Mouse (Mus musculus) heart, postnatal 0 days (tissue): Measurements from ENCODE around the gene Wnt3. TPM values are rescaled to one million over a fixed set of nuclear protein-coding genes. Genes with fewer than 3 reads are reported as not detected.
A peak's percentile ranks its signal among the peaks of the same experiment; 100 is the strongest.

Source experiments
- ATAC-seq: fragments of 200-750 bp; cut with Nextera tagmentation; 2 replicates; pipeline ENCODE4 v1.8.0; 2017; ENCODE audit warnings: low read depth, moderate number of reproducible peaks, moderate library complexity; ENCODE audit not compliant: insufficient read depth
- DNase-seq: peaks from one replicate; pipeline ENCODE4 v3.0.0-alpha.2; 2016; ENCODE audit warnings: low spot score
- H3K27ac ChIP-seq: fragments of 300-500 bp; sonication (generic); 2 replicates; pipeline ENCODE4 v1.5.1; 2014; ENCODE audit warnings: low read depth, mild to moderate bottlenecking
- H3K27me3 ChIP-seq: fragments of 300-500 bp; sonication (generic); 2 replicates; pipeline ENCODE4 v1.6.1; 2014; ENCODE audit warnings: low read length, mixed read lengths; ENCODE audit not compliant: control insufficient read depth, insufficient read depth
- H3K36me3 ChIP-seq: fragments of 300-500 bp; sonication (generic); replicated peaks from 2 replicates; pipeline ENCODE4 v1.6.1; 2014; ENCODE audit warnings: low read length, mixed read lengths; ENCODE audit not compliant: control insufficient read depth, insufficient read depth
- H3K4me1 ChIP-seq: fragments of 300-500 bp; sonication (generic); 2 replicates; pipeline ENCODE4 v1.6.1; 2014; ENCODE audit warnings: antibody characterized with exemption; ENCODE audit not compliant: control insufficient read depth, insufficient read depth
- H3K4me2 ChIP-seq: fragments of 300-500 bp; sonication (generic); 2 replicates; pipeline ENCODE4 v1.6.1; 2014; ENCODE audit warnings: low read depth, mild to moderate bottlenecking, low read length, moderate library complexity
- H3K4me3 ChIP-seq: fragments of 300-500 bp; sonication (generic); 2 replicates; pipeline ENCODE4 v1.5.1; 2014; ENCODE audit warnings: low read depth, low read length
- H3K9ac ChIP-seq: fragments of 300-500 bp; sonication (generic); replicated peaks from 2 replicates; pipeline ENCODE4 v1.6.1; 2014; ENCODE audit warnings: low read depth, low read length, mixed read lengths
- H3K9me3 ChIP-seq: fragments of 300-500 bp; sonication (generic); replicated peaks from 2 replicates; pipeline ENCODE4 v1.6.1; 2016; ENCODE audit warnings: low read length; ENCODE audit not compliant: control insufficient read depth
- CTCF ChIP-seq: IDR thresholded peaks from 2 replicates; pipeline ENCODE4 v1.5.1; 2016; ENCODE audit warnings: antibody characterized with exemption, control low read depth, low read depth
- EP300 ChIP-seq: IDR thresholded peaks from 2 replicates; pipeline ENCODE4 v1.6.1; 2016; ENCODE audit warnings: antibody characterized with exemption, low read depth
- WGBS: fragments of 180-500 bp; shearing (Covaris S2); extraction: QIAGEN DNeasy Blood & Tissue Kit; methylation state at CpG from one replicate; pipeline ENCODE4 v1.1.7; 2014; 5-methylcytosine and 5-hydroxymethylcytosine counted together
- polyA plus RNA-seq: library from polyadenylated mRNA; unstranded; fragments of >200 nt; fragmentation: Nextera tagmentation; extraction: Ambion mirVana; gene quantifications from 2 replicates; pipeline ENCODE4 v1.2.1, GENCODE M21; 2015
- total RNA-seq: library from RNA; depleted of rRNA; stranded (reverse); fragments of >200 nt; gene quantifications from 2 replicates; pipeline ENCODE4 v1.2.3, GENCODE M21; 2014; ENCODE audit warnings: low replicate concordance

The Wnt3 gene
- total and polyA plus RNA-seq, 2 experiments from 2014 or later: not detected

GRCm38 (mm10) chr11:103808771-103809610, 35.0 kb downstream of the Wnt3 start:
- Histone ChIP-seq H3K36me3 (no peaks in the 10 kb centered on the region), H3K4me2 (peak overlapping the region; percentile 88), H3K27ac (no peak overlapping the region), H3K4me3 (peak overlapping the region; percentile 50), H3K4me1 (no peaks in the 10 kb centered on the region), H3K9me3 (0 out of 2 replicates have a peak, but pooled peaks cover 7% of the 10 kb centered on the region), H3K27me3 (peaks cover 69% of the 10 kb centered on the region), H3K9ac (no peak overlapping the region)
- DNase-seq (no peak), ATAC-seq (no peak)
- 8% methylated on average over 29 of the region's 29 CpGs for WGBS
- TF ChIP-seq CTCF (no peak), EP300 (no peak)

- H3K4me3 ChIP-seq: peak overlapping the region; percentile 50
- ATAC-seq (peak; percentile 22; the same call in 1 of the 2 replicates), DNase-seq (no peak)
- no peak for TF ChIP-seq EP300
- TF ChIP-seq CTCF: no peak
- no peaks in the 10 kb centered on the region for H3K36me3 ChIP-seq
- H3K27ac ChIP-seq: no peak overlapping the region
- no peaks in the 10 kb centered on the region for H3K4me1 ChIP-seq
- peak overlapping the region; percentile 32; the same call in 1 of the 2 replicates for H3K9ac ChIP-seq
- under 1% methylated on average over 76 of the region's 107 CpGs for WGBS
- peak overlapping the region; percentile 88 for H3K4me2 ChIP-seq
- H3K27me3 ChIP-seq: peaks cover 64% of the 10 kb centered on the region
- H3K9me3 ChIP-seq: 0 out of 2 replicates have a peak, but pooled peaks cover 7% of the 10 kb centered on the region
Observed at GRCm38 (mm10) chr11:103809611-103810598, 36.0 kb downstream of the Wnt3 start.

- Histone ChIP-seq H3K4me3 (peak overlapping the region; percentile 50), H3K4me1 (no peaks in the 10 kb centered on the region), H3K4me2 (peak overlapping the region; percentile 88), H3K27ac (no peak overlapping the region), H3K27me3 (peaks cover 66% of the 10 kb centered on the region), H3K36me3 (no peaks in the 10 kb centered on the region), H3K9me3 (0 out of 2 replicates have a peak, but pooled peaks cover 1% of the 10 kb centered on the region), H3K9ac (no peak overlapping the region)
- ATAC-seq: no peak
- 22% methylated on average over 12 of the region's 12 CpGs for WGBS
- TF ChIP-seq CTCF (no peak), EP300 (no peak)
- no peak for DNase-seq
Observed at GRCm38 (mm10) chr11:103810631-103811030, 36.7 kb downstream of the Wnt3 start.

GRCm38 (mm10) chr11:103811246-103811645, 37.3 kb downstream of the Wnt3 start:
- TF ChIP-seq EP300: no peak
- TF ChIP-seq CTCF: no peak
- ATAC-seq (no peak), DNase-seq (no peak)
- no peak overlapping the region for H3K9ac ChIP-seq
- WGBS: 86% methylated on average over 25 of the region's 25 CpGs
- H3K27me3 ChIP-seq: peaks cover 69% of the 10 kb centered on the region
- H3K36me3 ChIP-seq: no peaks in the 10 kb centered on the region
- no peak overlapping the region for H3K4me3 ChIP-seq
- H3K27ac ChIP-seq: no peak overlapping the region
- H3K9me3 ChIP-seq: no peaks in the 10 kb centered on the region
- no peaks in the 10 kb centered on the region for H3K4me1 ChIP-seq
- H3K4me2 ChIP-seq: no peak overlapping the region

- 17% methylated on average over 3 of the region's 3 CpGs for WGBS
- peaks cover 56% of the 10 kb centered on the region for H3K27me3 ChIP-seq
- no peak for ATAC-seq
- H3K36me3 ChIP-seq: no peaks in the 10 kb centered on the region
- H3K4me3 ChIP-seq: no peak overlapping the region
- H3K4me1 ChIP-seq: no peaks in the 10 kb centered on the region
- H3K4me2 ChIP-seq: no peak overlapping the region
- H3K27ac ChIP-seq: no peak overlapping the region
- TF ChIP-seq CTCF (no peak), EP300 (no peak)
- no peak for DNase-seq
- H3K9ac ChIP-seq: no peak overlapping the region
- no peaks in the 10 kb centered on the region for H3K9me3 ChIP-seq
Observed at GRCm38 (mm10) chr11:103814808-103815207, 40.9 kb downstream of the Wnt3 start.
